Mouse (Mus musculus): ENCODE data around the gene Uaca. TPM values are rescaled to one million over a fixed set of nuclear protein-coding genes. Genes with fewer than 3 reads are reported as not detected.

Uaca gene
- total RNA-seq, 2 experiments from 2014 or later = 8.9 to 13.6 TPM

DNA sequence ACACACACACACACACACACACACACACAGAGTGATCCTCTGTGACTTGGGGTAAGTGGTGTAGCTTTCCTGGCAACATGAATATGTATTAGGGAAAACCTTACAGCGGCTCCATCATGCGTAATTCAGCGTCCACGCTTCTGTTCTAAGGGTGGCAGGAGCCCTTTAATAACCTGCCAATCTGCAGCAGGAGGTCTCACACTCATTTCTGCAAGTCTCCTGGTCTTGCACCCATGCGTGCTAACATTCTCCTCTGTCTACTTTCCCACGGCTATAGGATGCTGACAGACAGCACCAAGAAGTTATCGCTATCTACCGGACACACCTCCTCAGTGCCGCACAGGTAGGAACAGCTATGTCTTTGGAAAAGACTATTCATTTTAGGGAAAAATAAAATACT is 81.7 kb downstream of the Uaca start:
- DNase-seq (ENCODE audit: low spot score in 2 of 2) = no peak

DNA sequence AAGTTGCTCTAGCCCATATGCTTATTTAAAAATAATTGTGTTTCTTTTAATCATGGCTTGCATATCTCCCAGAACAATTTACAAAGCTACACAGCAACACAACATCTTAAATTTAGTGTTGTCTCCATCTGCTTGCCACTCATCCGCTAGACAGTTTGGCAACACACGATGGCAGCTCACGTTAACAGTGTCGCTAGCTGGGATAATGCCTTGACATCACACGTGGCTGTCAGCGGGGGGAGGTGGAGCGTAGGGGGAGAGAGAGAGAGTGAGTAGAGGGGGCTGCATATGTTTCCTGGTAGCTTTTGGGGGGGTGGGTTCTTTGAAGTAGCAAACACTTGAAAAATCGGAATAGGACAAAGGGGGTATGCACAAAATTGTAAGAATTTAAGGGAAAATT is 82.2 kb downstream of the Uaca start:
- no peak for DNase-seq (ENCODE audit: low spot score in 2 of 2)

DNA sequence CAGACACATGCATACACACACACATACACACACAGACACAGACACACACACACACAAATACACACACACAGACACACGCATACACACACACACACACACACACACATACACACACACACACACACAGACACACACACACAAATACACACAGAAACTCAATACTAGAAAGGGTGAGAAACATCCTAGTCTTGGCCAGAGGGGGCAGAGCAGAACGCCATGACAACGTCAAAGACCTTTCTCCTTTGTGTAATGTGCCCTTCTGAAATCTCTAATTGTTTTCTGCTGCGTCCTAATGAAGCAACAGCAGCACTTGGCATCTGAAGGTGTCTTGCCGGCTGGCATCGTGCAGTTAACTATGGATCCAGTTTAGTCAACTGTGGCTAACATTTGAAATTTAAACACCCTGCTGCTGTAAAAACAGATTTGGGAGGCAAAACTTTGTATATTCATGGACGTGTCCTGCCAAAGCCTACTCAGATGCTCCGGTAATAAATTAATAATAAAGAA is 83.8 kb downstream of the Uaca start:
- DNase-seq (ENCODE audit: low spot score in 2 of 2) = no peak

DNA sequence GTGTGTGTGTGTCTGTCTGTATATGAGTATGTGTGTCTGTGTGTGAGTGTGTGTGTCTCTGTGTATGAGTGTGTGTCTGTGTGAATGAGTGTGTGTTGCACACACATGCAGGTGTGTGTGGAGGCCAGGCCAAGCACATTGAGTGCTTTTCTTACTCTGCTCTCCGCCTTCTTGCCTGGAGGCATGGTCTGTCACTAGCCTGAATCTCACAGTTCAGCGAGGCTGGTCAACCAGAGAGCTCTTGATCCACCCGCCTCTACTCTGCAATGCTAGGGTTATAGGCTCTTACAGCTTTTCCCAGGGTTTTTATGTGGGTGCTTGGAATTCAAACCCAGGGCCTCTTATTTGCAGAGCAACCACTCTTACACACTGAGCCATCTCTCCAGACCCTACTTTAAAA is 84.3 kb downstream of the Uaca start:
- no peak for DNase-seq (ENCODE audit: low spot score in 2 of 2)

DNA sequence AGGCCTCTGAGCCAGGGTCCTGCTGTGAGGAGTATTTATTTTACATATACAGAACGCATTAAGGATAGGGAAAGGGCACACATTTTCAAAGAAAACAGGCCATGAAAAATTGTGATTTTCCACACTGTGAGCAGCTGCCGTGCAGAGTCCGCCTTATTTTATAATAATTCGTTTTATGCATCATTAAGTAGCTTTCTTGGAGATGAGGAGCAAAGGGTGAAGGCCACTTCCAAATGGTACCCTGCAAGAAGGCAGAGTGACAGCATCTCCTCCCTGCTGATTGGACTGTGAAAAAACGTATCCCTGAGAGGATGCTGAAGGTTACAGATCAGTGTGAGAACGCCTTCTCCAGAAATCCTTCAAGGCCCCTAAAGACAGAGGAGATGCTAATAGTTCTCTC is 90.8 kb downstream of the Uaca start:
- no peak for DNase-seq (ENCODE audit: low spot score in 2 of 2)

DNA sequence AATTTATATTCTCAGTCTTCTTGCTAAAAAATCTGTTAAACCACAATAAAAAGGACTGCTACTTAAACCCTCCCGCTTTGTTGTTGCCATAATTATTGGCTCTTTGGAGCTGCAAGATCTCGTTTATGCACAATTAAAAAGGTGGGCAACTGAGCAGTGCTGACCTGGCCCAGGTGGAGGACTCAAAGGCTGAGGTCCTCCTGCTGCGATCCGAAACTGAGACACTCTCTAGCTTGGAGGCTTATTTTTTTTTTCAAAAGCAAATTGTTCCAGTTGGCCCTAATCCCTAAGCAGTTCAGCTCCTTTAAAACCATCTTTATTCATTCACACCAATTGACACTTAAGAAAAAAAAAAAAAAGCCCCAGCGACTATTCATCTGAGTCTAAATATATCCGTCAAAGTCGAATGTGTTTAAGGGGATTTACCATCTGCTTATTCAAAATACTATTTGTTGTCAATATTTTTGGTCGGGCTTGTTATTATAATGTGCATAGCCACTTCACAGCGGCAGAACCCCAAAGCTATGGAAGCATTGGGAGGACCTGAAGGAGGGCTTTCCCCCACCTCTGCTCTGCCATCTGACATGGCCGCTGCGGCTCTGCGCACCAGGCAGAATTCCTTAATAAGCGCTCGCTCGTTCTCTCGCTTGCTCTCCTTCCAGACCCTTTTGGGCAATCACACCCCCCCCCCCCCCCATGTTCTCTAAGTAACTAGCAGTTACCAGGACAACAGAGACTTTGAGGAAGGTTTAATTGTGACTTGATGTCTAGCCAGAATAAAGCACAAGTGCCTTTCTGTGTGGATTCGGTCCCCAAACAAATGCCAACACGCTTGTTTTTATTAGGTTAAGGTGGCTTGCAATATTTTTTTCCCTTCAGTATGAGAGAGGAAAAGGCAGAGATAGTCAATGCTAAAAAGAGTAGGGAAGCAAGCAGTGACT is 92.4 kb downstream of the Uaca start:
- peak; percentile 37 to 63 for DNase-seq (ENCODE audit: low spot score in 2 of 2)

DNA sequence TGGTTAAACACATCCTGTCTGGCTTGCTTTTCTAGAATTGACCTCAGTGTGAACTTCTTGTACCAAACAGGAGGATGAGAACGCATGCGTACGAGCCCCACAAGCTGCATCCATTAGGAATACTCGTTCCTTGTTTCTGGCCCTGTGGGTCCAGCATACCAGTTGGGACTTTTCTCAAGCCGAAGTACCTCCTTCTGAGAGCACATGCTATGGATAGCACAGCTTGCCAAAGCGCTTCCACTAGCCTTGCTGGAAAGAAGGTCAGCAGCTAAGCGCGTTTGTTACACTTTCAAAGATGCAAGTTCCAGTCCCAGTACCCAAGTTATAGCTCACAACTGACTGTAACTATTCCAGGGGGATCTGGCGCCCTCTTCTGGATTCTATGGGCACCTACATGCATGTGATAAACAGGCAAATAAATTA is 93.1 kb downstream of the Uaca start:
- no peak for DNase-seq (ENCODE audit: low spot score in 2 of 2)

DNA sequence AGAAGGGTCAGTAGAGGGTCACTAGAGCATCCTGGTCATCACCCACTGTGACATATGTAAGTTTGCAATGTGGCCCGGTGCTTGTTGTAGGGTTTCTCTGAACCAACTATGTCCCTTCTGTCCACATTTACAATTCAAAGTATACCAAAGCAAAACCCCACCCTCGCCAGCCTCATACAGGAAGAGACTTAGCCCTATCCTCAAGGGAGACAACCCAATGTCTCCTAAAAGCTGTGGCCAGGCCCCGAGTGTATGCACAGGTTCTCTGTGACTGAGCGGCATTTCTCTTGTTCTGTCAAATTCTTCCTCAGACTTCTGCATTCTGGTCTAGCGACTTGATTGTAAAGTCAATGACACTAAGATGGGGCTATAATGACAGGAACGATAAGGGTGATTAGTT is 99.2 kb downstream of the Uaca start:
- no peak for DNase-seq (ENCODE audit: low spot score in 2 of 2)

DNA sequence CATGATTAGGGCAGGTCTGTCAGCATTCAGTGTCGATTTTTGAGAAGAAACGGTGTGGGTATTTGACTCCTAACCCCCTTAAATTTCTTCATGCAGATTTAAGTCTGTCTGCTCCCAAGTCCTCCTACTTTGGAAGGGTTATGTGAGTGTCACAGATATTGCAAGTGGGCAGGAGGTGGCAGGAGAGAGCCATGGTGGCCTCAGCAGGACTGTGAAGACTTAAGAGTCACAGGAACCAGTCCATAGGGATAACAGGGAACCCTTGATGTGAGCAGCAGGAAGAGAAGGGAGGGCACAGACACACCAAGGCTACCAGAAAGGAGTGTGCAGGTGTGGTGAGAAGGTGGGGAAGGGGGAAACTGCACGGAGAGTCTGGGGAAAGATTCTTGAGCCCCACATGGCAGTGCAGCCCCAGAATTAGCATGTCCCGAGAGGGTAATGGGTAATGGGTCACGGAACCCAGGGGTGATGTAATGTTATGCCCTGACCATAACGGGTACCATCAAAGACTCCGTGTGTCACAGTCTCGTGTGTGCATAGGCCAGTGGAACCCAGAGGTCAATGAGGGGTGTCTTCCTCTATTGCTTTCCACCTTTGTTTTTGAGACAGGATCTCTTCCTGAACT is 101.3 kb downstream of the Uaca start:
- peak; percentile 56 to 86 for DNase-seq (ENCODE audit: low spot score in 2 of 2)

DNA sequence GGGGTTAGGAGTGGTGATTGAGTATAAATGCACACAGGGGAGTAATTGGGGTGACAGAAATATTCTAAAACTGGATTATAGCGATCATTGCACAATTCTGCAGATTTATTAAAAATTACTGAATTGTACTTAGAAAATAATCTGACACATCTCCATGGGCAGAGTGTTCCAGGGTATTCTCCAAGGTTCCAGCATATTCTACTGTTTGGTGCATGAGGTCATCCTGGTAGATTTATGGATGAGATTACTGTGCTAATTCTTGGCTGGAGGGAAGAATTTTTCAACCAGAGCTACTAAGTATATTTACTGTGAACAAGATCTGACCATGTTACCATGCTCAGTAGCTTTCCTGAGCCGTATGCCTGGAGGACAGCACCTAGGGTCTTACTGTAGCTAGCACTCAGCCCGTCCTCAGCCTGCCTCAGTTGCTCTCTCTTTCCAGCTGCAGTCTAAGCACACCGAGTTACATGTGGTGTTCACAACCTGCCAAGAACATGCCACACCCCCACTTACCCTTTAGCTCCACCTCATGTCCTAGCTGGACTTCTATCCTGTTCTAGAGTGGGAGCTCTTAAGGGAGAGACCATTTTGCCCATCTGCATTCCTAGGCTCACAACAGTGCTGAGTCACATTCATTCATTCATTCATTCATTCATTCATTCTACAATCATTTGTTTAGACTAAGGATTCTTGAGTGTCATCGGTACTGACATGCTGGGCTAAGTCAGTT is 104.1 kb downstream of the Uaca start:
- no peak for DNase-seq (ENCODE audit: low spot score in 2 of 2)

DNA sequence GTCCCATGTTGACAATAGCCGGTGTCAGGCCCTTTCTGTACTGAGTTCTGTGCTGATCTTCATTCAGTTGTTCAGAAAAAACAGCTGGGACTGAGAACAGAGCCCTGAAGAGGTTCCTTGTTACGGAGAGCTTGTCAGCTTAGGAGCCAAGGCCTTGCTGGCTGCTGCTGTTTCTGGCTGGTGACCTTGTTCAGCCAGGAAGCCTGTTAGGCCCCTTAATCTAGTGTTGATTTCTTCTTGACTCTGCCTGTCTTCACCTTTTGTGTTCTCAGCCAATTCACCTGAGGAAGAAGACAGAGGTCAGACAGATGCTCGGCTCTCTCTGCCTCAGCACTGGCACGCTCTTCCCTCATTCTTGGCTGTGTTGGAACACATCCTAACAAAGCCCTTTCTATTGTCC is 104.9 kb downstream of the Uaca start:
- DNase-seq (ENCODE audit: low spot score in 2 of 2) = no peak

DNA sequence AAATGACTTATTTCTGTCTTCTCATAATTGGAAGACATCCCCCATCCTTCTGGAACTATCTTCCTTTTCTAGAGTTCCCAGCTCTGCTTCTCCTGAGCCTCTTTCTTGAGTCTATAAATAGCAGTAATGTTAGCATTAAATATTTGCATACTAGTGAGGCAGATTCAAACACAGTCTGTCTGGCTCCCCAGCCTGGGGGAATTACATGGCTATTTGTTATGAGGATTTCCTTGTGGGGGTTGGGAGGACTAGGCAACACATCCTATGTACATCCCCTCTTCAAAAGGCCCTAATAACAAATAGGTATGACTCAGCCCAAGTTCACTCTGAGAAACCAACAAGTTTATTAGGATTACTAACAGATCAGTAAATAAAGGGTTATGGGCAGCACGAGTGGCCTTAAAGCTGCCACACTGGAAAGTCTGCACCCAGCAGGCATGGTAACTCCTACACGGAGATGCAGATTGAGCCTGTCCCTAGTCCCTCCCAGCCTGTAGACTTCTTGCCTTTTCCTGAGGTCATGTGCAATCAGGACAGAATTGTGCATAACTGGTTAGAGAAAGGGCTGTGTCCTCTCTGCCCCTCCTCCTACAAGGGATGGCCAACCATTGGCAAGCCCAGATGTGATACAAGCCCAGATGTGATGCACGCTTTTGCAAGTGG is 105.6 kb downstream of the Uaca start:
- DNase-seq (ENCODE audit: low spot score in 2 of 2) = no peak

DNA sequence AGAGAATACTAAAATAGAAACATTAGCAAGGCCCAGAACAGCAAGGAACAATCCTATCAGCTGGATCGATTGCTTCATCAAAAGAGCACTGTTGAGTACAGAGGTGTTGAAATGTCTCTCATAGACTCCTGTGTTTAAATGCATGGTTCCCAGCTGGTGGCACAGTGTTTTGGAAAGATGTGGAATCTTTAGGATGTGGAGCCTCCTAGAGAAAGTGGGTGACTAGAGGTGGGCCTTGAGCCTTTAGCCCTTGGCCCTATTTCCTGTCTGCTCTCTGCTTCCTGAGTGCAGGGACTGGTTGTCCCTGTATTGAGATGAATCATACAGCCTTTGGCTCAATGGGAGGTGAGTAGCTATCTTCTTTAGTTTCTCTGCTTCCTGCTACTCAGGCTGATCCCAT is 117.9 kb downstream of the Uaca start:
- no peak for DNase-seq (ENCODE audit: low spot score in 2 of 2)

DNA sequence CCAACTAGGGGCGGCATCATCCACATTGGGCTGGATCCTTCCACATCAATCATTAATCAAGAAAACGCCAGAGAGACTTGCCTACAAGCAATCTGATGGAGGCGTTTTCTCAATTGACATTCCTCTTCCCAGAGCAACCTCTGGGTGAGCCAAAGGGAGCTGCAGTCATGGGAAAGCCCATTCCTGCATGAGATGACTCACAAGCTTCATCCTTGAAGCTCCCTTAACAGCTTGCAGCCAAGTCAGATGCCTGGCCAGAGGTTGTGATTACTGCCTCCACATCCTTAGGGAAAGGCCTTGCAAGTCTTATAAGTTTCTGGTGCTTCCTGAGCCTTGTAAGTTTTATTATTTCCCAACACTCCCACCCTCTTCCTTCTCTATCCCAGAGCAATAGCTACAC is 119.3 kb downstream of the Uaca start:
- no peak for DNase-seq (ENCODE audit: low spot score in 2 of 2)

DNA sequence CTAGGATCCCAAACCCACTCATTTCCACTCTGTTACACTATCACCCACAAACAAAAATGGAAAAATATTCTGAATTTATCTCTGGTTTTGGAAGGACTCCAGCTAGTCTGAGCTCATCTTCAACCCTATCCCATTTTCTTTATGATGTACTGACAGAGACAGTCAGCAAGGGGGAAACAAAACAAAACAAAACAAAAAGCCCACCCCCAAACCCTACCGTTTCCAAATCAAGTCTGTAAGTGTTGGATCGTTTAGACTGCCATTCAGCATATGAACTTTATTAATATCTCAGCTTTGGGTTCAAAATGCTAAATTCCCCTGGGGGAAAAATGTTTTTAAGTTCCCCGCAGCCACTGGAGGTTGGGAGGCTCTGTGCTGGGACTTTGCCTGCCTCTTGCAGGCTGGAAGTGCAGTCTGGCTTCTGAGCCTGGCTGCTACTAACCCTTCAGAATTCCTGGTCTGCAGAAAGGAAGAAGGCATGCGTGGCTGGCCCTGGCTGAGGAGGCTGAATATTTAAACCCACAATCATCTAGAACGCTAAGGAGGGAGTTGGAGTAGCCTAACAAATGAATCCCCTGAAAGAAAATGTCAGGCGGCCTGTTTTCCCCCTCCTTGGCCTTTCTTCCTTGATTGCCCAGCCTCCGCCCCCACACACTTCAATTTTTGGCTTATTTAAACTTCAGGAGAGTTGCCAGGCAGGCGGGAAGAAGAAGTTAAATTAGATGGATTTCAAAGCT is 125.8 kb downstream of the Uaca start:
- no peak for DNase-seq (ENCODE audit: low spot score in 2 of 2)

DNA sequence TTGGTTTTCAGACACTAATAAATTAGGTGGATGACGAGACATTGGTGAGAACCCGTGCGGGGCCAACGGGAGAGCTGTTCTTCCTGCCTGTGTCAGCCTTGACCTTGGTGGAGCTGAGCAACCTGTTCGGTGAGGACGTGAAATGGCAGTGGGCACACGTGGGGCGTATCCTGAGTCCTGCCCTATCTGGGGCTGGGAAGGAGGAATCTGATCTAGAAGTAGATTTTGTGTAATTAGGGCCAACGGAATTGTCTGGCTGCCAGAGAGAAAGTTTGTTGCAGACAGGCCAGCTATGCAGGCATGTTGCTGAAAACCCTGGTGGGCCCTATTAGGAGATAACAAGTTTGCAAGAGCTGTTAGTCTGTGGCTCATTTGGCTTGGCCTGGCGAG is 126.3 kb downstream of the Uaca start:
- DNase-seq (ENCODE audit: low spot score in 2 of 2) = no peak

DNA sequence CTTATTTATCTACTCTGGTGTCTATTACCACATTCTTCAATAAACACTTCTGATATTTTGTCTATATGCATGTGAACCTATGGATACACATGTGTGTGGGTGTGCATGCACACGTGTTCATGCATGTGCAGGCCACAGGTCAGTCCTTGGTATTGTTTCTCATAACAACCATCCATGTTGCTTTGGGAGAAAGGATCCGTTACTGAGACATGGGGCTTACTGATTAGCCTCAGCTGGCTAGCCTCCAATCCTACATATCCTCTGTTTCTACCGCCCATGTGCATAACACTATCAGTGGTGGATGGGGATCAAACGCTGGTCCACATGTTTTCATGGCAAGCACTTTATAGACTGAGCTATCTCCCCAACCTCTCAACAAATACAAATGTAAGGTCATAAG is 126.9 kb downstream of the Uaca start:
- no peak for DNase-seq (ENCODE audit: low spot score in 2 of 2)

DNA sequence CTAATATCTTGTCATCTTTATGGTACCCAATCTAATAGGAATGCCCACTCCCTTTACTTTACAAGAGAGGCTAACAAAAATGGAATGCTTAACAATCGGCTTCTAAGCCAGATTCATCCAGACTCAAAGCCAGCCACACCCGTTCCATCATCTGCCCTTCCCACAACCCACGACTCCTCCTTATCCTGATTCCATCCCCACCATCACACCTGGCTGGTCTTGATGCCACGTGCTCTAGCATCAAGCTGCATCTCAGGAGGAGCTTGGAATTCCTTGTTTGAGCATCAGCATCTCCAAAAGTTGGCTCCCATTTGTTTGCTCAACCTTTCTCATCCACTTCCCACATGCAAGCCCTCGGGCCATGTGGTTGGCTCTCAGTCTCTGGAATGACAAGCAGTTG is 127.5 kb downstream of the Uaca start:
- no peak for DNase-seq (ENCODE audit: low spot score in 2 of 2)

DNA sequence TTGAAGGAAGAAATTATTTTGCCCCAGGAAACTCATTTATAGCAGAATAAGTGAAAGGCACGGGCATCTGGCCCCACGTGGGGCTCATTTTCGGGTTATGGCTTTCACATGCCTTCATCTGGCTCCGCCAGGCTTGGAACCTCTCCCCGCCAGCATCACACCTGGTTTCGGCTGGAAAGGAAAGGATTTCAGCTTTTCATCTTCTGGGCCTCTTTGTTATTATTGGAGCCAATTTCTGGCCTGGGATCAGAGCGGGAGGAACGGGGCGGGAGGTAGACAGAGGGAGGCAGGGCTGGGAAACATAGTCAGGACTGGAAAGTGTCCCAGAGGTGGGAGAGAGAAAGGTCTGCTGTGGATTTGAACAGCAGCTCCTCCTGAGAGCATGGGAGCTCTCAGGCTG is 132.0 kb downstream of the Uaca start:
- no peak for DNase-seq (ENCODE audit: low spot score in 2 of 2)

DNA sequence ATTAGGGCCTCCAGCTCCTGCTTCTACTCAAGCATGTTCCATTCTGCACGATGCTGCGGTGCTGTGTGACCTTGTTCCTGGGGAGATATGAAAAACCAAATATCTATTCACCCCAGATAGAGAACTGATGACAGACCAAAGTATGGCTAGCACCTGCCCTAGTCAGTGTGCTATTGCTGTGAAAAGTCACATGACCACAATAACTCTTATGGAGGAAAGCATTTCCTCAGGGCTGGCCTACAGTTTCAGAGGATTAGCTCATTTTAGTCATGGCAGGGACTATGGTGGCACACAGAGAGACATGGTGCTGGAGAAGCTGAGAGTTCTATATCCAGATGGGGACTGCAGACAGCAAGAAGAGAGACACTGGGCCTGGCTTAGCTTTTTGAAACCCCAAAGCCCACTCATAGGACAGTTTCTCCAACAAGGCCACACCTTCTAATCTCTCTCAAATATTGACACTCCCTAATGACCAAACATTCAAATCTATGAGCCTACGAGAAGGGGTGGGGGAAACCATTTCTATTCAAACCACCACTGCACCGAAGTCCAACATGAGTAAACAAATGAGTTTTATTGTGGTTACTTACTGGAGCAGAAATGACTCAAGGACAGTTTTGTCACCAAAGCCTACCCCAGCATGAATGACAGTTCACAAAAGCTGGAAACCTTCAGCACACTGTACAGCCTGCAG is 135.1 kb downstream of the Uaca start:
- DNase-seq (ENCODE audit: low spot score in 2 of 2) = no peak
